Mouse (Mus musculus) cerebral cortex, adult 2 months (tissue): ENCODE data around the gene Exoc4.

Experiments used
- WGBS: fragments of 180-500 bp; shearing (Covaris S2); methylation state at CpG from one replicate; pipeline ENCODE4 v1.1.7; 2018; 5-methylcytosine and 5-hydroxymethylcytosine counted together

Exoc4 gene

GRCm38 (mm10) chr6:33248894-33249758, at the start of gene Exoc4:
Gene Exoc4 (plus strand): TSS chr6:33249085.
- WGBS, result 1% methylated on average over 34 of the region's 34 CpGs

- 77% methylated on average over 3 of the region's 3 CpGs for WGBS
Observed at GRCm38 (mm10) chr6:33218780-33219179, 30.1 kb upstream of the Exoc4 start.

GRCm38 (mm10) chr6:33226700-33227099, 22.2 kb upstream of the Exoc4 start:
- 88% methylated on average over 1 of the region's 1 CpGs for WGBS

- WGBS, result 69% methylated on average over 8 of the region's 8 CpGs
Observed at GRCm38 (mm10) chr6:33227371-33227770, 21.5 kb upstream of the Exoc4 start.

- 93% methylated on average over 3 of the region's 3 CpGs for WGBS
Observed at GRCm38 (mm10) chr6:33244546-33244945, 4.3 kb upstream of the Exoc4 start.

GRCm38 (mm10) chr6:33247146-33247545, 1.7 kb upstream of the Exoc4 start:
- 67% methylated on average over 5 of the region's 5 CpGs for WGBS

- WGBS, result 89% methylated on average over 23 of the region's 23 CpGs
Observed at GRCm38 (mm10) chr6:33247576-33248355, 1.1 kb upstream of the Exoc4 start.

GRCm38 (mm10) chr6:33256638-33257037, 7.8 kb downstream of the Exoc4 start:
- 68% methylated on average over 4 of the region's 4 CpGs for WGBS

- WGBS, result 41% methylated on average over 5 of the region's 5 CpGs
Observed at GRCm38 (mm10) chr6:33257076-33257789, 8.3 kb downstream of the Exoc4 start.

GRCm38 (mm10) chr6:33259926-33260325, 11.0 kb downstream of the Exoc4 start:
- WGBS, result 88% methylated on average over 5 of the region's 5 CpGs

- 94% methylated on average over 3 of the region's 3 CpGs for WGBS
Observed at GRCm38 (mm10) chr6:33261606-33262005, 12.7 kb downstream of the Exoc4 start.

- WGBS, result 70% methylated on average over 5 of the region's 5 CpGs
Observed at GRCm38 (mm10) chr6:33263950-33264349, 15.1 kb downstream of the Exoc4 start.

- 91% methylated on average over 2 of the region's 2 CpGs for WGBS
Observed at GRCm38 (mm10) chr6:33264388-33264787, 15.5 kb downstream of the Exoc4 start.

GRCm38 (mm10) chr6:33267571-33267970, 18.7 kb downstream of the Exoc4 start:
- 86% methylated on average over 6 of the region's 6 CpGs for WGBS

- 67% methylated on average over 3 of the region's 3 CpGs for WGBS
Observed at GRCm38 (mm10) chr6:33283523-33283922, 34.6 kb downstream of the Exoc4 start.

GRCm38 (mm10) chr6:33283936-33284335, 35.1 kb downstream of the Exoc4 start:
- 75% methylated on average over 4 of the region's 4 CpGs for WGBS

GRCm38 (mm10) chr6:33286376-33286775, 37.5 kb downstream of the Exoc4 start:
- WGBS, result 80% methylated on average over 6 of the region's 6 CpGs

- WGBS, result 80% methylated on average over 2 of the region's 2 CpGs
Observed at GRCm38 (mm10) chr6:33294626-33295025, 45.7 kb downstream of the Exoc4 start.

GRCm38 (mm10) chr6:33297566-33297965, 48.7 kb downstream of the Exoc4 start:
- 84% methylated on average over 3 of the region's 3 CpGs for WGBS

GRCm38 (mm10) chr6:33298768-33299167, 49.9 kb downstream of the Exoc4 start:
- WGBS, result 75% methylated on average over 1 of the region's 1 CpGs

GRCm38 (mm10) chr6:33305996-33306395, 57.1 kb downstream of the Exoc4 start:
- 91% methylated on average over 1 of the region's 1 CpGs for WGBS

- 85% methylated on average over 2 of the region's 2 CpGs for WGBS
Observed at GRCm38 (mm10) chr6:33308646-33309045, 59.8 kb downstream of the Exoc4 start.
